Mouse (Mus musculus) cerebellum, adult 11 months (tissue): ENCODE measurements at regions not wholly inside any gene's neighbourhood (a gene's known extent, or its start where the extent isn't known, plus 50 kb on each side); places are given as distances from the start of the nearest gene placed in this dataset.

Experiments
- DNase-seq: peaks from one replicate; pipeline ENCODE4 v3.0.0; 2022

GRCm38 (mm10) chr2:12833579-12833978 lies 90.3 kb upstream of the Pter start:
- DNase-seq = no peak

- no peak for DNase-seq
These were observed 57.3 kb upstream of the Pter start for GRCm38 (mm10) chr2:12866543-12866942.

DNA sequence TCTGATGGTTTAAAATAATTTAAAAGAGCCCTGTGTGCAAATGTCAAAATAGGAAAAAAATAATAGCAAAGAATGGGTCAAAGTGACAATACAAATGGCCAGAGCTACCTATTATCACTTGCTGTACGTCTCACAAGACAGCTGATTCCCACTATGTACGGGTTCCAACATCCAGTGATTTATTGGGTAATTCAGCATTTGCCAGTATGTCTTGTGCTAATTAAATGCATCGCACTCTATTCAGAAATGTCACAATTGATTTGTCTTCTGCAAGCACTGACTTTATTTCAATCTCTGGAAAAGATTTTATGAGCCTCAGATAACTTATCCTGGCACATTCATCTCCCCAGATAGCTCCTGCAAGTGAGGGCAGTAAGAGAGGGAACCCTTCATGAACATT lies 55.1 kb upstream of the Pter start:
- DNase-seq = no peak
